ENCODE assay signal across 12 mouse cellular contexts in genomic region chr3:34485345-34486223, GRCm38 (mm10).
DNase-seq lines count a peak whose midpoint lies in the region; ATAC-seq lines count a peak whose summit lies in the region.
"Had no signal": no experiment of that assay in that cellular context is flagged by ENCODE, and none has a peak within 500 bp of the region (broad histone marks: within the 10 kb centered on the region; RNA-seq: fewer than 3 reads in every experiment).

No protein-coding gene starts in this region.

- H3K27ac ChIP-seq in forebrain, embryonic 15.5 days (replicated peaks) = no peak overlapping the region
- no peak overlapping the region for H3K27ac ChIP-seq in forebrain, embryonic 13.5 days
- no peak overlapping the region for H3K27ac ChIP-seq in liver, embryonic 11.5 days (ENCODE audit: low read depth, low read length)
- H3K27ac ChIP-seq: neural tube, embryonic 15.5 days had no signal

- peak; percentile 32 for DNase-seq in ES-CJ7 (ENCODE audit: low read depth, low spot score)
- DNase-seq in kidney, adult 8-10 months = peak; percentile 64 to 67
- DNase-seq in liver, embryonic 11.5 days (ENCODE audit: low spot score) = peak; percentile 32
- no peak for DNase-seq in frontal cortex, postnatal 25 days (ENCODE audit: low spot score in 2 of 2)
- DNase-seq in urinary bladder, postnatal 10 days (ENCODE audit: low spot score) = no peak
- DNase-seq in thymus, adult 18-20 months = no peak
- DNase-seq: gastrocnemius, postnatal 36 days; heart, postnatal 10 days; right cerebral cortex, postnatal 14 days had no signal

- peaks cover 21% of the 10 kb centered on the region for H3K4me1 ChIP-seq in forebrain, embryonic 15.5 days
- peaks cover 28% of the 10 kb centered on the region for H3K4me1 ChIP-seq in forebrain, embryonic 13.5 days
- no peaks in the 10 kb centered on the region for H3K4me1 ChIP-seq in liver, embryonic 11.5 days (replicated peaks; ENCODE audit: control insufficient read depth, insufficient read depth, low read length)

- ATAC-seq in forebrain, embryonic 15.5 days (replicated peaks) = 0 out of 2 replicates have a peak, but pooled peaks have one; percentile 11
- ATAC-seq in forebrain, embryonic 13.5 days = no peak
- ATAC-seq in liver, embryonic 11.5 days (replicated peaks; ENCODE audit: low FRiP score) = peak; percentile 41; the same call in 1 of the 2 replicates

- no peaks in the 10 kb centered on the region for H3K9me3 ChIP-seq in forebrain, embryonic 15.5 days
- no peaks in the 10 kb centered on the region for H3K9me3 ChIP-seq in forebrain, embryonic 13.5 days (replicated peaks)
- no peaks in the 10 kb centered on the region for H3K9me3 ChIP-seq in liver, embryonic 11.5 days (ENCODE audit: control insufficient read depth, low read length)
- H3K9me3 ChIP-seq: neural tube, embryonic 15.5 days had no signal

- no peak overlapping the region for H3K4me2 ChIP-seq in forebrain, embryonic 15.5 days (replicated peaks)
- H3K4me2 ChIP-seq in forebrain, embryonic 13.5 days = no peak overlapping the region
- no peak overlapping the region for H3K4me2 ChIP-seq in liver, embryonic 11.5 days
- H3K4me2 ChIP-seq: neural tube, embryonic 15.5 days had no signal

- H3K36me3 ChIP-seq in forebrain, embryonic 15.5 days = no peaks in the 10 kb centered on the region
- H3K36me3 ChIP-seq in forebrain, embryonic 13.5 days (ENCODE audit: poor library complexity, severe bottlenecking) = no peaks in the 10 kb centered on the region
- H3K36me3 ChIP-seq in liver, embryonic 11.5 days (ENCODE audit: control insufficient read depth, insufficient read depth, low read length) = no peaks in the 10 kb centered on the region
- H3K36me3 ChIP-seq: neural tube, embryonic 15.5 days had no signal

- no peak overlapping the region for H3K4me3 ChIP-seq in forebrain, embryonic 15.5 days
- no peak overlapping the region for H3K4me3 ChIP-seq in forebrain, embryonic 13.5 days
- H3K4me3 ChIP-seq in liver, embryonic 11.5 days (ENCODE audit: low read depth, low read length) = no peak overlapping the region
- H3K4me3 ChIP-seq: neural tube, embryonic 15.5 days had no signal

- no peaks in the 10 kb centered on the region for H3K27me3 ChIP-seq in forebrain, embryonic 15.5 days
- 0 out of 2 replicates have a peak, but pooled peaks cover 5% of the 10 kb centered on the region for H3K27me3 ChIP-seq in forebrain, embryonic 13.5 days
- no peaks in the 10 kb centered on the region for H3K27me3 ChIP-seq in liver, embryonic 11.5 days (replicated peaks; ENCODE audit: control insufficient read depth, insufficient read depth, low read length)
- H3K27me3 ChIP-seq: neural tube, embryonic 15.5 days had no signal

- WGBS in forebrain, embryonic 15.5 days = 49% methylated on average over 15 of the region's 15 CpGs
- WGBS in forebrain, embryonic 13.5 days = 45% methylated on average over 15 of the region's 15 CpGs
- 46% methylated on average over 15 of the region's 15 CpGs for WGBS in liver, embryonic 11.5 days

- no peak overlapping the region for H3K9ac ChIP-seq in forebrain, embryonic 15.5 days (replicated peaks)
- no peak overlapping the region for H3K9ac ChIP-seq in forebrain, embryonic 13.5 days
- no peak overlapping the region for H3K9ac ChIP-seq in liver, embryonic 11.5 days (ENCODE audit: low read depth, low read length)
- H3K9ac ChIP-seq: neural tube, embryonic 15.5 days had no signal

Comparison
In these comparisons a context has a peak if more than half of its experiments do, and no peak if none do; other contexts are left out.
1. DNase-seq: peak in ES-CJ7 (single experiment), kidney, adult 8-10 months (2 of 2) and liver, embryonic 11.5 days (single experiment); none in frontal cortex, postnatal 25 days (0 of 2), urinary bladder, postnatal 10 days (single experiment) and thymus, adult 18-20 months (0 of 2).